ENCODE assay signal across 8 mouse cellular contexts in genomic region chr19:44931454-44931759, GRCm38 (mm10). TPM values are rescaled to one million over a fixed set of nuclear protein-coding genes. Genes with fewer than 3 reads are reported as not detected.
DNase-seq lines count a peak whose midpoint lies in the region; ATAC-seq and TF ChIP-seq lines count a peak whose summit lies in the region.

No protein-coding gene starts in this region.

- DNase-seq in Muller cell, postnatal 12 days (ENCODE audit: inconsistent ontology term) = peak; percentile 96
- peak; percentile 88 for DNase-seq in cerebellum, adult 9-10 months
- peak; percentile 66 to 85 for DNase-seq in frontal cortex, adult 2 months (ENCODE audit: extremely low spot score in 1 of 2, low spot score in 1 of 2)
- DNase-seq in layer of hippocampus, postnatal 10 days (ENCODE audit: low spot score in 2 of 2) = peak; percentile 79 to 86
- peak; percentile 94 for DNase-seq in lung, postnatal 0 days (ENCODE audit: low spot score)
- DNase-seq in ovary, postnatal 10 days (ENCODE audit: low spot score) = peak; percentile 67
- DNase-seq in thymus, postnatal 10 days (ENCODE audit: low spot score in 2 of 2) = peak; percentile 78 to 82

- peak overlapping the region; percentile 89 for H3K9ac ChIP-seq in hindbrain, embryonic 12.5 days
- peak overlapping the region; percentile 52 for H3K9ac ChIP-seq in lung, postnatal 0 days (replicated peaks; ENCODE audit: low read depth)

- H3K4me3 ChIP-seq in hindbrain, embryonic 12.5 days = peak overlapping the region; percentile 97
- H3K4me3 ChIP-seq in lung, postnatal 0 days (ENCODE audit: low read depth, low read length) = peak overlapping the region; percentile 99

- peaks cover 16% of the 10 kb centered on the region for H3K4me1 ChIP-seq in hindbrain, embryonic 12.5 days
- H3K4me1 ChIP-seq in lung, postnatal 0 days (ENCODE audit: insufficient read depth, low read depth, low read length) = peaks cover 2% of the 10 kb centered on the region; the same call in 1 of the 2 replicates

- no peaks in the 10 kb centered on the region for H3K9me3 ChIP-seq in hindbrain, embryonic 12.5 days (replicated peaks)
- H3K9me3 ChIP-seq in lung, postnatal 0 days (ENCODE audit: low read length) = no peaks in the 10 kb centered on the region

- H3K27ac ChIP-seq in hindbrain, embryonic 12.5 days = peak overlapping the region; percentile 85
- H3K27ac ChIP-seq in lung, postnatal 0 days (ENCODE audit: low read length) = peak overlapping the region; percentile 81

- H3K27me3 ChIP-seq in hindbrain, embryonic 12.5 days = no peaks in the 10 kb centered on the region
- H3K27me3 ChIP-seq in lung, postnatal 0 days (replicated peaks; ENCODE audit: insufficient read depth, low read length) = no peaks in the 10 kb centered on the region

- TF ChIP-seq CTCF in lung, postnatal 0 days (IDR thresholded peaks at IDR 0.05) = no peak

- peak; percentile 93 for ATAC-seq in hindbrain, embryonic 12.5 days (ENCODE audit: low FRiP score)
- ATAC-seq in lung, postnatal 0 days = peak; percentile 83

- H3K36me3 ChIP-seq in hindbrain, embryonic 12.5 days = peaks cover 15% of the 10 kb centered on the region
- H3K36me3 ChIP-seq in lung, postnatal 0 days (ENCODE audit: insufficient read depth, low read length) = no peaks in the 10 kb centered on the region

- H3K4me2 ChIP-seq in hindbrain, embryonic 12.5 days (replicated peaks) = peak overlapping the region; percentile 74
- H3K4me2 ChIP-seq in lung, postnatal 0 days (replicated peaks; ENCODE audit: low read depth, low read length) = peak overlapping the region; percentile 65

- WGBS in hindbrain, embryonic 12.5 days = under 1% methylated on average over 18 of the region's 18 CpGs
- 1% methylated on average over 17 of the region's 18 CpGs for WGBS in lung, postnatal 0 days

- no peak for TF ChIP-seq EP300 in lung, postnatal 0 days (IDR thresholded peaks at IDR 0.05)

RNA-seq across cellular contexts. Expression of gene Slf2, which starts 0.5 kb away (rescaled TPM):
- polyA plus RNA-seq in frontal cortex, adult 2 months (2012; rRNA removed) = 39.7 and 46.4 TPM in 2 replicates
- polyA plus RNA-seq in hindbrain, embryonic 12.5 days (2016; fragmentation: Nextera tagmentation; extraction: Ambion mirVana) = 41.1 and 41.2 TPM in 2 replicates
- 10 to 100 TPM; 32.4 to 35.3 TPM for total RNA-seq in layer of hippocampus, postnatal 10 days (2021)
- polyA plus RNA-seq in lung, postnatal 0 days (2015; fragmentation: Nextera tagmentation; extraction: Ambion mirVana) = 10.6 and 11.6 TPM in 2 replicates

RNA-seq across cellular contexts. Expression of gene Sema4g, which starts 57.5 kb away (rescaled TPM):
- polyA plus RNA-seq in frontal cortex, adult 2 months (2012; rRNA removed) = 52.4 and 53.9 TPM in 2 replicates
- polyA plus RNA-seq in hindbrain, embryonic 12.5 days (2016; fragmentation: Nextera tagmentation; extraction: Ambion mirVana) = 10.6 and 11.4 TPM in 2 replicates
- total RNA-seq in layer of hippocampus, postnatal 10 days (2021) = 10 to 100 TPM; 61.8 to 69.2 TPM
- 0.47 and 1.0 TPM in 2 replicates for polyA plus RNA-seq in lung, postnatal 0 days (2015; fragmentation: Nextera tagmentation; extraction: Ambion mirVana)

Comparison
In these comparisons a context has a peak if more than half of its experiments do, and no peak if none do; other contexts are left out.
1. Peak in every context shown above with its lines: DNase-seq, ATAC-seq, H3K4me3 ChIP-seq and H3K27ac ChIP-seq.